Mouse (Mus musculus): ENCODE measurements at regions not wholly inside any gene's neighbourhood (a gene's known extent, or its start where the extent isn't known, plus 50 kb on each side); places are given as distances from the start of the nearest gene placed in this dataset.

DNA sequence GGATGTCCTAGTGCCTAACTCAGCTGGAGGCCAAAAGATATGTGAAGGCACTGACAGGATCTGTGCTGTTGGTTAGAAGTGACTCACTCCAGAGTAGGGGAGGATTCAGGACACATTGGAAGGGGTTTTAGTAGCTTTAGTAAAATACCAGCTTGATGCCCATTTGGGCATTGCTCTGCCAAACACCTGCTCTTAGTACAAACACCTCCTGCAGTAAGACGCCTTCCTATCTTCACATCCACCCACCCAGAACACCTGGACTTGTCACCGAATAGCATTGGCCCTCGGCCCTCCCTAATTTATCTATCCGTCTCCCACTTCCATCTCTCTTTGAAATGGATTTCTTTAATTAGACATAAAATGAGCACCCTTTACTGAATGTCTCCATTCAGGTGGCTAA, 430.9 kb upstream of the Tmpo start:
- no peaks in the 10 kb centered on the region for H3K79me2 ChIP-seq (ENCODE audit: control insufficient read depth, insufficient read depth, low read length, poor library complexity)
- no peaks in the 10 kb centered on the region for H3K27me3 ChIP-seq (ENCODE audit: control insufficient read depth in 1 of 2, insufficient read depth in 2 of 2, low read length in 2 of 2)
- no peak overlapping the region for H3K4me3 ChIP-seq (ENCODE audit: control insufficient read depth in 1 of 2, insufficient read depth in 1 of 2, low read depth in 2 of 2, low read length in 2 of 2)
- TF ChIP-seq MAFK (IDR thresholded peaks at IDR 0.05; ENCODE audit: borderline replicate concordance, low read depth, low read length): no peak
- TF ChIP-seq EP300 (IDR thresholded peaks at IDR 0.05; ENCODE audit: low read depth in 1 of 2, low read length in 2 of 2): no peak
- TF ChIP-seq UBTF (IDR thresholded peaks at IDR 0.05; ENCODE audit: borderline replicate concordance, insufficient read depth, low read depth, low read length): no peak
- TF ChIP-seq MAZ (IDR thresholded peaks at IDR 0.05; ENCODE audit: low read depth, low read length): no peak
- no peak for TF ChIP-seq POLR2AphosphoS2 (IDR thresholded peaks at IDR 0.05; ENCODE audit: low read length)
- TF ChIP-seq ZNF384 (IDR thresholded peaks at IDR 0.05; ENCODE audit: low read depth, low read length): no peak
- no peak for TF ChIP-seq CTCF (IDR thresholded peaks at IDR 0.05 in 2 of 3, conservative IDR thresholded peaks at IDR 0.05 in 1 of 3; ENCODE audit: control insufficient read depth in 1 of 3, insufficient read depth in 1 of 3, low read depth in 2 of 3, low read length in 3 of 3, poor library complexity in 1 of 3, severe bottlenecking in 1 of 3)
- TF ChIP-seq POLR2AphosphoS5 (IDR thresholded peaks at IDR 0.05; ENCODE audit: borderline replicate concordance, low read depth, low read length): no peak
- no peak for TF ChIP-seq KAT2A (conservative IDR thresholded peaks at IDR 0.05; ENCODE audit: low read depth, low read length)
- no peak for TF ChIP-seq RAD21 (IDR thresholded peaks at IDR 0.05; ENCODE audit: low read depth, low read length)
- TF ChIP-seq TCF12 (IDR thresholded peaks at IDR 0.05; ENCODE audit: low read depth, low read length): no peak
- no peak for TF ChIP-seq GATA1 (IDR thresholded peaks at IDR 0.05; ENCODE audit: low read depth, low read length)
- H3K4me1 ChIP-seq (ENCODE audit: control insufficient read depth in 1 of 2, insufficient read depth in 2 of 2, low read length in 2 of 2): no peaks in the 10 kb centered on the region
- DNase-seq (ENCODE audit: low read depth, low spot score): no peak
- H3K9me3 ChIP-seq (replicated peaks; ENCODE audit: insufficient read depth, low read length): no peaks in the 10 kb centered on the region
- H3K27ac ChIP-seq (ENCODE audit: control insufficient read depth, low read depth, low read length): no peak overlapping the region
- no peak overlapping the region for H3K9ac ChIP-seq (ENCODE audit: control insufficient read depth, low read depth, low read length, poor library complexity, severe bottlenecking)
- no peaks in the 10 kb centered on the region for H3K36me3 ChIP-seq (ENCODE audit: control insufficient read depth in 1 of 2, insufficient read depth in 2 of 2, low read length in 2 of 2)

DNA sequence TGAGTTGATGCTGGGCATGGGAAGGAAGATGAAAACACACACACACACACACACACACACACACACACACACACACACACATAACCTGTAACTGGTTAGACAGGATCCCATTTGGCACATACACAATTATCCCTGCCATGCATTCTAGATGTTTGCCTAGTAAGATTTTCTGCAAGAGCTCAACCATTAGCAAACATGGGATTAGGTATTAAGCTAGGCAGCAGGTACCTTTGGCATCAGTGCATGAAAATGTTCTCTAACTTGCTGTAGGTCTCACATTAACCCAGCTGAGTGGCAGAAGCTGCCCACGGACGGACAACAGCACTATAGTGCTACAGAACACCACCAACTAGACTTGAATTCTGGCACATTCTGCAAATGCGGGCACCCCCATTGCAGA, 413.8 kb upstream of the Tmpo start:
- DNase-seq (ENCODE audit: low read depth, low spot score): no peak
- Histone ChIP-seq H3K4me1 (ENCODE audit: control insufficient read depth in 1 of 2, insufficient read depth in 2 of 2, low read length in 2 of 2) (no peaks in the 10 kb centered on the region), H3K27ac (ENCODE audit: control insufficient read depth, low read depth, low read length) (no peak overlapping the region), H3K79me2 (ENCODE audit: control insufficient read depth, insufficient read depth, low read length, poor library complexity) (no peaks in the 10 kb centered on the region), H3K36me3 (ENCODE audit: control insufficient read depth in 1 of 2, insufficient read depth in 2 of 2, low read length in 2 of 2) (no peaks in the 10 kb centered on the region), H3K27me3 (ENCODE audit: control insufficient read depth in 1 of 2, insufficient read depth in 2 of 2, low read length in 2 of 2) (no peaks in the 10 kb centered on the region), H3K9ac (ENCODE audit: control insufficient read depth, low read depth, low read length, poor library complexity, severe bottlenecking) (no peak overlapping the region), H3K4me3 (ENCODE audit: control insufficient read depth in 1 of 2, insufficient read depth in 1 of 2, low read depth in 2 of 2, low read length in 2 of 2) (no peak overlapping the region), H3K9me3 (replicated peaks; ENCODE audit: insufficient read depth, low read length) (no peaks in the 10 kb centered on the region)
- TF ChIP-seq NRF1 (IDR thresholded peaks at IDR 0.05; ENCODE audit: insufficient read depth, low read depth, low read length, poor library complexity, severe bottlenecking) (no peak), TBP (IDR thresholded peaks at IDR 0.05; ENCODE audit: low read depth, low read length) (no peak), NELFE (IDR thresholded peaks at IDR 0.05; ENCODE audit: low read depth, low read length) (no peak), E2F4 (IDR thresholded peaks at IDR 0.05; ENCODE audit: borderline replicate concordance, low read depth, low read length) (no peak), CTCF (IDR thresholded peaks at IDR 0.05 in 2 of 3, conservative IDR thresholded peaks at IDR 0.05 in 1 of 3; ENCODE audit: control insufficient read depth in 1 of 3, insufficient read depth in 1 of 3, low read depth in 2 of 3, low read length in 3 of 3, poor library complexity in 1 of 3, severe bottlenecking in 1 of 3) (no peak), TCF12 (IDR thresholded peaks at IDR 0.05; ENCODE audit: low read depth, low read length) (no peak), SIN3A (IDR thresholded peaks at IDR 0.05; ENCODE audit: low read length) (no peak), ETS1 (IDR thresholded peaks at IDR 0.05; ENCODE audit: low read depth, low read length) (no peak), RCOR1 (IDR thresholded peaks at IDR 0.05; ENCODE audit: low read depth, low read length) (no peak)
